Mouse (Mus musculus) urinary bladder, postnatal 25 days (tissue): ENCODE results near the gene Ccin.
A peak's percentile ranks its signal among the peaks of the same experiment; 100 is the strongest.

Experiments
- DNase-seq: peaks from one replicate; pipeline ENCODE4 v3.0.0; 2022; ENCODE audit warnings: low spot score

Ccin gene

GRCm38 (mm10) chr4:43983181-43983580, at the start of gene Ccin:
Ccin (plus strand) TSS chr4:43983483.
- DNase-seq = no peak

GRCm38 (mm10) chr4:43936186-43936585, 47.1 kb upstream of the Ccin start:
- DNase-seq = no peak

GRCm38 (mm10) chr4:43936749-43937674, 46.3 kb upstream of the Ccin start:
- no peak for DNase-seq

DNA sequence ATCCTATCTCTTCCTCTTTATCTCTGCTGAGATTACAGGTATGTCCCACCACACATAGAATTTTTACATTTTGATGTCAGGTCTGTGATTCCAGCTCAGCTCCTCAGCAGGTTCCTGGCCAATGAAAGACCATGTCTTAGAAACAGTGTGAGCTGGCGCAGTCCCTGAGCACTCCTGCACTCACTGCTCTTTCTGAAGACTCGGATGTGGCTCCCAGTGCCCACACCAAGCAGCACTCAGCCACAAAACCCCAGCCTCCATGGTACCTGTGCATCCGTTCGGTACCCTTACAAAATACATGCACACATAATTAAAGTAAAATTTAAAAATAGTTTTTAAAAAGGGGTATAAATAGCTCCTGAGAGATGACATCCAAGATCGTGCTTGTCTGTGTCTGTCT, 42.0 kb upstream of the Ccin start:
- DNase-seq = no peak

GRCm38 (mm10) chr4:43942421-43942820, 40.9 kb upstream of the Ccin start:
- DNase-seq = no peak

DNA sequence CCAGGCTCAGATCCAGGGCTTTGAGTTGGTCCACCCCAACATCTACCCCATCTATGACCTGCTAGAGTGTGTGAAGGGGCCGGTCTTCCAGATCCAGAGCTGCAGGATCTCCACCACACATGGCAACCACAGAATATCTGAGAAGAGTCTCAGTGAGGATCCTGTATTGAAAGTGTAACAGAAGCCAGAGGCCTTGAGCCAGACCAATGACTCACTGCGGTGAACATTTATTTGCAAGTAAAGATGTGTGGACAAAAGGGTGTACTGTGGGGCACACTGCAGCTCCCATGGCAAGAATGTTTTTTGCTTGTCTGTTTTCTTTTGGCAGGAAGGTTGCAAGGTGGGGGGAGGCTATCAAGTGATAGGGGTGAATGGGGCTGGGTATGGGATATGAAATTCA, 35.7 kb upstream of the Ccin start:
- DNase-seq = no peak

DNA sequence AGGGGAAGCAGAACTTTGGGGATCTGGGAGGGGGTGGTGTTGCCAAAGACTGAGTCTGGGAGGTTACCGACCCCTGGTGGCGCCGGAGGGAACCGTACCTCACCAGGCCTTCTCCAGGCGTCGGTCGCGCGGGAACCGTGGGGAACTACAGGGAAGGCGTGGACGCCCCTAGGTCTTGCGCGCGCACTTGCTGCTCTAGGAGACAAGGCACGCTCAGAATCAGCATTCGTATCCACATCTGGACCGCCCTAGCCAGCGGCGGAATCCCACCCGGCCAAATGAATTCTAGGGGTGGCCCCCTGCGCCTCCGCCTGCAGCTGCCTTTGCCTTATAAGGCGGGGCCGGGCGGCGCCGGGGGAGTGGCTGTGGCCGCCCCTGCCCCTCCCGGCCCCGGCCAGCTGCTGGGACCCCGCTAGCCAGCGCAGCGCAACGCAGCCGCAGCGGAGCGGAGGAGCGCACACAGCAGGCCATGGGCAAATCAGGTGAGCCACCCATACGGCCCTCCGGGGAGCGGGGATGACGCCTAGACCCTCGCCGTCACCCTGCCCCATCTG, 25.9 kb upstream of the Ccin start, which contains the start of gene Glipr2:
Gene Glipr2 (plus strand): TSS at position 110 of the 554 bp plus-strand sequence.
- peak; percentile 74 for DNase-seq

GRCm38 (mm10) chr4:43957846-43958461, 25.3 kb upstream of the Ccin start:
- peak; percentile 42 for DNase-seq

DNA sequence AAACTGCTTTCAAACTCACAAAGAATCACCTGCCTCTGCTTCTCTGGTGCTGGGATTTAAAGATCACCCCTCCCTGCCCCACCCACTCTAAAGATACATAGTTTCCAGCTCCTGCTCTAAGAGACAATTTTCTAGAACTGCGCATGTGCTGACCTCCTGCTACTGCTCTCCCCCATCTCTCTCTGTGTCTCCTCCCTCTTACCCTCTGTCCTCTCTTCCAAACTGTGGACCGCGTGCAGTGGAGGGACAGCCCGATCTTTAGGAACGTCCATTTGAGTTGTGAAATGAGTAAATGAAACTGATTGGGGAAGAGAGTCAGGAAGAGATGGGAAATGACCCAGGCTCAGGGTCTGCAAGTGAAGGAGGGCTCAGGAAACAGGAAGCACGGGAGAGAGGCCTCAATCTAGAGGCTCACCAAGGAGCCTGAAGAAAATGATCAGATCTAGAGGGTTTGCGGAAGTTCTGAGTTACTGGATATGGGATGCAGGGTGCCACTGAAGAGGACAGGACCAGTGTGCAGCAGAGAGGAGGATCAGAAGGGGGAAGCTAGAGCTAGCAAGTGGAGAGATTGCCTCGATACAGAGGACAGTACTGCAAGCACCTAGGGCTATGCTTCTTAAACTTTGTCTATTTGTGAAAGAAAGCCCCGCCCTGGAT, 23.6 kb upstream of the Ccin start:
- DNase-seq = no peak

GRCm38 (mm10) chr4:43960207-43960606, 23.1 kb upstream of the Ccin start:
- DNase-seq = no peak

GRCm38 (mm10) chr4:43964326-43964833, 18.9 kb upstream of the Ccin start:
- no peak for DNase-seq

DNA sequence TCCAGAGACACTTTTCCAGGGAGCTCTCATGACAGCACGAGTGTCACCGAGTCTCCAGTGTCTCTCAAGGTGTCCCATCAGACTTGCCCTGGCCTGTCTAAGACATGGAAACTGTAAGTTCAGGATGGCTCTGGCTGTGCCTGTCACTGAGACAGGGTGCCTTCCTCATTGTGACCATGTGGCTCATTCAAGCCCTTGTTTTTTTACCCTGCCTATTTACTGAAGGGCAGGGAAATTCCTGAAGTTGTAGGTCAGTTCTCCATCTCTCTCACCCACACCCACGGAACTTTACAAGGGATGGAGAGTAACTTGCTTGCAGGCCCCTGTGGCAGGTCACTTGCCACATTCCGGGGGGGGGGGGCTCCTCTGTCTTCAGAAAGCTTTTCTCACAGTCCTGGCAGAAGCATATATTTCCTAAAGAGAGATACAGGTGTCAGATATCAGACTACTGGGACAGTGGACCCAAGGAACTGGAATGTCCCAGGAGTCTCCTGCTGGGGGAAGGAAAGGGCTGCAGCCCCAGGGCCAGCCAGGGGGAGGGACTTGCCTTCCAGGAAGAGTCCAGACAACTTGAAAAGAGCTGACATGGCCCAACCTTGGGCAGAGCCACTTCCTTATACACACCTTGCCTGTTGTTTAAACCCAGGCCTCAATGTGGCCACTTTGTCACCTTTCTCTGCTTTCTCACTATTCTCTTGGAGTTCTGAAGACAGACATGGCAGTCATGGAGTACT, 18.2 kb upstream of the Ccin start:
- no peak for DNase-seq

DNA sequence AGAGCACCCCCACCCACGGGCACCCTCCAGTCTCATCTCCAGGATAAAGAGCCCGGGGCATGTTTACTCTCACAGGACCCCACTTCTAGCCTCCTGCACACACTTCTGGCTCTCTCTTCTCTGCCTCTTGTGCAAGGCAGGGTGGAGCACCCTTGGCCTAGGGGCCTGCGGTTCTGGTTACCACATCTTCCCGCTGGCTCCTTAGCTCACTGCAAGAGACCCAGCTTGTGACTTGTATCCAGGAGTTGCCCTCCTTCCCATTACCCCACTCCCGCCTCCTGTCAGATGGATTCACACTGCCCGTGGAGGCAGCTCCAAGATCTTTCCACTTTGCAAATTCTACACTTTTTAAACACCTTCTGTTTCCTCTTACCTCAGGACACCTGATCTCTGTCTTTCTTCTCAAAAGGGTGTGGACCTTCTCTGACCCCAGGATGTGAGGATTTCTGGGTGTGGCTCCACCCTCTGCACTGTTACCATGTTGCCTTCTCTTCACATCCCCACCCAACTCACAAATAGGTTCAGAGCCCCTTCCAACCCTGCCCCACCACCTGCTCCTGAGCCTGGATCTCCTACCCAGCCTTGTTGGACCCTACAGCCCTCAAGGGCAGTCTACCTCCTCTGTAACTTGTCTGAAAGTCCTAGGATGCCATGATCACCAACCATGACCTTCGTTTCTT, 17.3 kb upstream of the Ccin start:
- no peak for DNase-seq

GRCm38 (mm10) chr4:43968650-43969049, 14.6 kb upstream of the Ccin start:
- DNase-seq = peak; percentile 55

GRCm38 (mm10) chr4:43969373-43969772, 13.9 kb upstream of the Ccin start:
- DNase-seq = no peak

GRCm38 (mm10) chr4:43970393-43971330, 12.6 kb upstream of the Ccin start:
- DNase-seq = no peak

- no peak for DNase-seq
These were observed 11.6 kb upstream of the Ccin start for GRCm38 (mm10) chr4:43971541-43972136.

GRCm38 (mm10) chr4:43972137-43972591, 11.1 kb upstream of the Ccin start:
- DNase-seq = no peak

- no peak for DNase-seq
These were observed 9.7 kb upstream of the Ccin start for GRCm38 (mm10) chr4:43973526-43973981.
